Mouse (Mus musculus) small intestine, adult 2 months (tissue): ENCODE measurements around the gene Schip1.

Source experiments
- CTCF ChIP-seq: fragments of 200-500 bp; IDR thresholded peaks from 2 replicates; pipeline ENCODE4 v1.5.1; 2012; ENCODE audit warnings: low read depth, mild to moderate bottlenecking, control low read depth, inconsistent platforms, low read length, moderate library complexity, mixed read lengths; ENCODE audit not compliant: insufficient replicate concordance, insufficient read length; ENCODE audit errors: extremely low read depth
- POLR2A ChIP-seq: fragments of 200-500 bp; IDR thresholded peaks from 2 replicates; pipeline ENCODE4 v1.6.1; 2012; ENCODE audit warnings: low read depth, mild to moderate bottlenecking, control low read depth, inconsistent platforms, low read length, moderate library complexity

DNA sequence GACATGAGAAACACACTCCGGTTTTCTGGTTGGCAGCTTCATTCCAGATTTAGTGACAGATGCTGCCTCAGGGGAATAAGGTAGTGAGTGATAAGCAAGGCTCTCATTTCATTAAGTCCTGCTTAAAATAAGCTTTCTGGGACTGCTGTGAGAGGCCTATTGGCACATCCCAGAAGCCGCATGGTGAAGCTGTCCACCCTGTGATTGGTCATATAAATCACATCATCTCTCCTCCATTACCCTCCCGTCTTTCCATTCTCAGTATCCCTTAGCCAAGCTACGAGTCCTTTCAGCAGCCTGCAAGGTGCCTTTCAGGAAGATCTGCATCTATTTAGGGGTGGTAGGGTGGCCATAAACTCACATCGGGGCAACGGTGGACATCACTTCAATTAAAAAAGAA is 286.0 kb downstream of the Schip1 start:
- TF ChIP-seq POLR2A, result no peak
- no peak for TF ChIP-seq CTCF
